Mouse (Mus musculus) hindbrain, embryonic 11.5 days (tissue): ENCODE data around the gene Prcd. TPM values are rescaled to one million over a fixed set of nuclear protein-coding genes. Genes with fewer than 3 reads are reported as not detected.

Experiments used
- ATAC-seq: fragments of 200-750 bp; cut with Nextera tagmentation; 2 replicates; pipeline ENCODE4 v1.8.0; 2017; ENCODE audit warnings: mild to moderate bottlenecking, moderate TSS enrichment, moderate library complexity; ENCODE audit not compliant: low FRiP score
- DNase-seq: peaks from one replicate; pipeline ENCODE4 v3.0.0-alpha.2; 2015; ENCODE audit warnings: low spot score
- H3K27ac ChIP-seq: fragments of 300-500 bp; sonication (generic); 2 replicates; pipeline ENCODE4 v1.5.1; 2014; ENCODE audit warnings: mild to moderate bottlenecking, low read depth, low read length
- H3K27me3 ChIP-seq: fragments of 300-500 bp; sonication (generic); 2 replicates; pipeline ENCODE4 v1.6.1; 2014; ENCODE audit warnings: mild to moderate bottlenecking, low read length, moderate library complexity, mixed read lengths; ENCODE audit not compliant: control insufficient read depth, insufficient read depth
- H3K36me3 ChIP-seq: fragments of 300-500 bp; sonication (generic); 2 replicates; pipeline ENCODE4 v1.6.1; 2014; ENCODE audit warnings: mild to moderate bottlenecking, low read length, moderate library complexity, mixed read lengths; ENCODE audit not compliant: control insufficient read depth, insufficient read depth
- H3K4me1 ChIP-seq: fragments of 300-500 bp; sonication (generic); replicated peaks from 2 replicates; pipeline ENCODE4 v1.6.1; 2014; ENCODE audit warnings: low read length, mixed read lengths; ENCODE audit not compliant: control insufficient read depth, insufficient read depth
- H3K4me2 ChIP-seq: fragments of 300-500 bp; sonication (generic); replicated peaks from 2 replicates; pipeline ENCODE4 v1.6.1; 2014; ENCODE audit warnings: mild to moderate bottlenecking, low read depth, low read length
- H3K4me3 ChIP-seq: fragments of 300-500 bp; sonication (generic); 2 replicates; pipeline ENCODE4 v1.5.1; 2014; ENCODE audit warnings: low read depth, low read length
- H3K9ac ChIP-seq: fragments of 300-500 bp; sonication (generic); 2 replicates; pipeline ENCODE4 v1.6.1; 2014; ENCODE audit warnings: low read depth, low read length
- H3K9me3 ChIP-seq: fragments of 300-500 bp; sonication (generic); 2 replicates; pipeline ENCODE4 v1.6.1; 2016; ENCODE audit warnings: low read length; ENCODE audit not compliant: control insufficient read depth
- WGBS: fragments of 180-500 bp; shearing (Covaris S2); extraction: QIAGEN DNeasy Blood & Tissue Kit; methylation state at CpG from one replicate; pipeline ENCODE4 v1.1.7; 2014; 5-methylcytosine and 5-hydroxymethylcytosine counted together
- polyA plus RNA-seq: library from polyadenylated mRNA; unstranded; fragments of >200 nt; fragmentation: Nextera tagmentation; extraction: Ambion mirVana; gene quantifications from 2 replicates; pipeline ENCODE4 v1.2.1, GENCODE M21; 2014

The Prcd gene
- polyA plus RNA-seq, 1 experiment from 2014 or later = 0.32 TPM

GRCm38 (mm10) chr11:116706363-116706762, 53.0 kb downstream of the Prcd start:
- DNase-seq (no peak), ATAC-seq (no peak)
- 76% methylated on average over 7 of the region's 7 CpGs for WGBS

DNA sequence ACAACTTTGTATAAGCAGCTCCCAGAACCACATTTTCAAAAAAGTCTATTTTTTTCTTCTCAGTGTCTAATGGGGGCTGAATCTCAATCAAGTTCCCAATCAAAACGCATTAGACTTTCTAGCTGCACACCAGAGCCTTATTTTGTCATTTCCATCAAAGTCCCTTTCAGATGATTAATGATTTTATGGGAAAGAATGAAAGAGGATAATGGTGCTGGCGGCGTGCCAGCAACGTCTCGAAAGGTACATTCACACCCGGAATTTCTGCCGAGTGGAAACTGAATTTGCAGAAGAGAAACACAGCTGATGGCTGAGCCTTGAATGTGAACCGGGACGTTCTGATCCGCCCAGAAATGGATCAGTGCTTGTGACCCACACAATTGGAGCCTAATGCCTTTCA, 56.8 kb downstream of the Prcd start:
- no peaks in the 10 kb centered on the region for H3K4me1 ChIP-seq
- no peaks in the 10 kb centered on the region for H3K9me3 ChIP-seq
- H3K4me2 ChIP-seq = no peak overlapping the region
- ATAC-seq = no peak
- H3K9ac ChIP-seq = no peak overlapping the region
- H3K4me3 ChIP-seq = no peak overlapping the region
- DNase-seq = peak; percentile 24
- H3K27ac ChIP-seq = no peak overlapping the region
- WGBS = 67% methylated on average over 10 of the region's 10 CpGs
- H3K36me3 ChIP-seq = no peaks in the 10 kb centered on the region
- no peaks in the 10 kb centered on the region for H3K27me3 ChIP-seq

More at GRCm38 (mm10) chr11:116706363-116706762, 53.0 kb downstream of the Prcd start:
- Histone ChIP-seq H3K36me3 (no peaks in the 10 kb centered on the region), H3K27me3 (no peaks in the 10 kb centered on the region), H3K9me3 (no peaks in the 10 kb centered on the region), H3K4me3 (no peak overlapping the region), H3K9ac (no peak overlapping the region), H3K4me1 (no peaks in the 10 kb centered on the region), H3K27ac (no peak overlapping the region), H3K4me2 (no peak overlapping the region)

DNA sequence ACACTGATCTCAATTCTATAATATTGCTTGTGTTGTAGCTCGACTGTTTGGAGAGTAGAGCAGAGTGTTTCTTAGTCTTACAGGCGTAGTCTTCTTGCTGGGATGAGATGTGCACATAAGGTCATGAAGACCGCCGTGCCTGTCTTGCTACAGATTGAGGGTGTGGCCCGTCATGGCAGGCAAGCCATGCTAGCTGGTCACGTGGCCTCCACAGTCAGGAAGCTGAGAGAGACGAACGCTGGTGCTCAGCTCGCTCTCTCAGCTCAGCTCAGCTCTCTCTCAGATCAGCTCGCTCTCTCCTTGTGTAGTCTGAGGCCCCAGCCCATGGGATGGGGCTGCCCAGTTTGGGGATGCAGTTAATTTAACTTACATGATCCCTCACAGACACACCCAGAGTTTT, 57.5 kb downstream of the Prcd start:
- Histone ChIP-seq H3K36me3 (no peaks in the 10 kb centered on the region), H3K4me1 (no peaks in the 10 kb centered on the region), H3K27ac (no peak overlapping the region), H3K4me2 (no peak overlapping the region), H3K27me3 (no peaks in the 10 kb centered on the region), H3K9ac (no peak overlapping the region), H3K9me3 (no peaks in the 10 kb centered on the region), H3K4me3 (no peak overlapping the region)
- DNase-seq (no peak), ATAC-seq (no peak)
- 93% methylated on average over 10 of the region's 10 CpGs for WGBS

- Histone ChIP-seq H3K9ac (no peak overlapping the region), H3K27me3 (no peaks in the 10 kb centered on the region), H3K9me3 (no peaks in the 10 kb centered on the region), H3K4me2 (no peak overlapping the region), H3K27ac (no peak overlapping the region), H3K4me1 (no peaks in the 10 kb centered on the region), H3K36me3 (no peaks in the 10 kb centered on the region), H3K4me3 (no peak overlapping the region)
- 95% methylated on average over 12 of the region's 12 CpGs for WGBS
- ATAC-seq (no peak), DNase-seq (no peak)
These were observed 60.7 kb downstream of the Prcd start for GRCm38 (mm10) chr11:116714052-116714451.

Other genes starting within 250 kb of the Prcd start
- gene Rnf157, start 240.5 kb upstream of the Prcd start, polyA plus RNA-seq = 16.0 and 23.1 TPM in 2 replicates
- 77.9 and 81.2 TPM in 2 replicates for gene Ubald2, start 219.4 kb upstream of the Prcd start, polyA plus RNA-seq
- gene Qrich2, start 187.3 kb upstream of the Prcd start, polyA plus RNA-seq = 0.17 TPM in 1 of 2 replicates, not detected in the other
- 164 and 169 TPM in 2 replicates for gene Prpsap1, start 159.3 kb upstream of the Prcd start, polyA plus RNA-seq
- gene Sphk1, start 122.6 kb upstream of the Prcd start, polyA plus RNA-seq = 8.1 and 10.0 TPM in 2 replicates
- 17.5 and 18.8 TPM in 2 replicates for gene Ube2o, start 72.1 kb upstream of the Prcd start, polyA plus RNA-seq
- gene Aanat, start 67.1 kb upstream of the Prcd start, polyA plus RNA-seq = not detected in 2 replicates
- 2.1 and 2.7 TPM in 2 replicates for gene Rhbdf2, start 26.5 kb upstream of the Prcd start, polyA plus RNA-seq
- gene Cygb, start 779 bp downstream of the Prcd start, polyA plus RNA-seq = 2.4 and 2.8 TPM in 2 replicates
- gene St6galnac1, start 122.0 kb downstream of the Prcd start, polyA plus RNA-seq = not detected in 2 replicates
- gene Mxra7, start 174.5 kb downstream of the Prcd start, polyA plus RNA-seq = 57.9 and 61.8 TPM in 2 replicates
- gene Mettl23, start 189.7 kb downstream of the Prcd start, polyA plus RNA-seq = 61.6 and 70.6 TPM in 2 replicates
- 88.8 and 91.3 TPM in 2 replicates for gene Jmjd6, start 189.9 kb downstream of the Prcd start, polyA plus RNA-seq
- 37.0 and 38.6 TPM in 2 replicates for gene Mfsd11, start 198.9 kb downstream of the Prcd start, polyA plus RNA-seq
- gene Srsf2, start 199.6 kb downstream of the Prcd start, polyA plus RNA-seq = 935 and 944 TPM in 2 replicates